Mouse (Mus musculus) heart, embryonic 14.5 days (tissue): ENCODE data around the gene Nop53. TPM values are rescaled to one million over a fixed set of nuclear protein-coding genes. Genes with fewer than 3 reads are reported as not detected.

Source experiments
- ATAC-seq: fragments of 200-750 bp; cut with Nextera tagmentation; 2 replicates; pipeline ENCODE4 v1.8.0; 2017; ENCODE audit warnings: low read depth, moderate TSS enrichment; ENCODE audit not compliant: insufficient number of reproducible peaks, insufficient read depth, low FRiP score
- H3K27ac ChIP-seq, 2 experiments: fragments of 200-500 bp in 1 of 2; fragments of 300-500 bp in 1 of 2; sonication (generic) in 1 of 2; replicated peaks in 1 of 2; 2 replicates each; pipeline ENCODE4 v1.5.1; 2012 to 2014; ENCODE audit warnings: low read depth in 2 of 2, low read length in 2 of 2, control low read depth in 1 of 2, mild to moderate bottlenecking in 1 of 2, mixed read lengths in 1 of 2; ENCODE audit not compliant: control insufficient read depth in 1 of 2, insufficient read depth in 1 of 2
- H3K27me3 ChIP-seq: fragments of 300-500 bp; sonication (generic); 2 replicates; pipeline ENCODE4 v1.6.1; 2014; ENCODE audit warnings: mild to moderate bottlenecking, low read length, control low read depth; ENCODE audit not compliant: control insufficient read depth, insufficient read depth
- H3K36me3 ChIP-seq: fragments of 300-500 bp; sonication (generic); 2 replicates; pipeline ENCODE4 v1.6.1; 2014; ENCODE audit warnings: mild to moderate bottlenecking, control low read depth, low read length, mixed read lengths; ENCODE audit not compliant: control insufficient read depth, insufficient read depth
- H3K4me1 ChIP-seq, 2 experiments: fragments of 200-500 bp in 1 of 2; fragments of 300-500 bp in 1 of 2; sonication (generic) in 1 of 2; 2 replicates each; pipeline ENCODE4 v1.6.1; 2012 to 2014; ENCODE audit warnings: low read length in 2 of 2, control low read depth in 1 of 2, mixed read lengths in 1 of 2; ENCODE audit not compliant: control insufficient read depth in 2 of 2, insufficient read depth in 2 of 2
- H3K4me2 ChIP-seq: fragments of 300-500 bp; sonication (generic); 2 replicates; pipeline ENCODE4 v1.6.1; 2014; ENCODE audit warnings: mild to moderate bottlenecking, low read length
- H3K4me3 ChIP-seq, 2 experiments: fragments of 200-500 bp in 1 of 2; fragments of 300-500 bp in 1 of 2; sonication (generic) in 1 of 2; 2 replicates each; pipeline ENCODE4 v1.5.1; 2012 to 2014; ENCODE audit warnings: low read length in 2 of 2, mild to moderate bottlenecking in 2 of 2, control low read depth in 1 of 2, low read depth in 1 of 2, moderate library complexity in 1 of 2; ENCODE audit not compliant: control insufficient read depth in 1 of 2, insufficient read depth in 1 of 2
- H3K9ac ChIP-seq: fragments of 300-500 bp; sonication (generic); 2 replicates; pipeline ENCODE4 v1.6.1; 2014; ENCODE audit warnings: mild to moderate bottlenecking, low read length
- H3K9me3 ChIP-seq: fragments of 300-500 bp; sonication (generic); 2 replicates; pipeline ENCODE4 v1.6.1; 2016; ENCODE audit warnings: low read length, control low read depth; ENCODE audit not compliant: control insufficient read depth
- WGBS: fragments of 180-500 bp; shearing (Covaris S2); extraction: QIAGEN DNeasy Blood & Tissue Kit; methylation state at CpG from one replicate; pipeline ENCODE4 v1.1.7; 2014; 5-methylcytosine and 5-hydroxymethylcytosine counted together
- polyA plus RNA-seq: library from polyadenylated mRNA; unstranded; fragments of >200 nt; fragmentation: Nextera tagmentation; extraction: Ambion mirVana; gene quantifications from 2 replicates; pipeline ENCODE4 v1.2.1, GENCODE M21; 2014

Gene Nop53
- polyA plus RNA-seq, 1 experiment from 2014 or later: 121 TPM

DNA sequence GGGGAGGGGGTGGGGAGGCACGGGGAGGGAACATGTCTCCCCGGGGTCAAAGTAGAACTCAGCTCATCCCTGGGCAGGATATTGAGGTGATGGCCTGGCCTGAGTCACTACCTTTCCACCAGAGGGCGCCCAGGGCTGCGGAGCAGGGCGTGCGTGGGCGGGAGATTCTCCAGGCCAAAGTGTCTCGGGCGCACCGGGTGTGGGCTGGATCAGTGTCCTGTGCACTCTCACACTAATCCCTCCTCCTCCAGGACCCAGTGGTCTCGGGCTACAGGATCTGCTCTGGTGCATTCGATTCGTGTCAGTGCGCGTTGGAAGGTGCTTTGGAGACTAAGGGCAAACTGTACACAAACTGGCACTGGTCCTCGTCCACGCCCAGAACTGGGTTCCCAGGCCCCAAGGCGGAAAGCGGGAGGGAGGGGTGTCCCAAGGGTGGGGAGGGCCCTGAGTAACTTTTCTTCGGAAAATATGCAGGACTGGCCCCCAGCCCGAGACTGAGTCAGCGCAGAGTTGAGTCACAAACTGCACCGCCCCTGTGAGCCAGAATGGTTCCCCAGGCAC, 2.6 kb upstream of the Nop53 start:
- peak overlapping the region; percentile 72 to 85 for H3K27ac ChIP-seq
- peak overlapping the region; percentile 65 for H3K4me2 ChIP-seq
- peak overlapping the region; percentile 25 for H3K9ac ChIP-seq
- H3K4me1 ChIP-seq: peaks cover 12 to 24% of the 10 kb centered on the region in 2 experiments
- H3K9me3 ChIP-seq: peaks cover 2% of the 10 kb centered on the region; the same call in 1 of the 2 replicates
- H3K27me3 ChIP-seq: no peaks in the 10 kb centered on the region
- ATAC-seq: peak; percentile 69
- 3% methylated on average over 23 of the region's 23 CpGs for WGBS
- peaks cover 57% of the 10 kb centered on the region for H3K36me3 ChIP-seq
- peak overlapping the region; percentile 17 to 37 for H3K4me3 ChIP-seq

- H3K27ac ChIP-seq: peak overlapping the region in 1 of 2 experiments; percentile 72; a peak in 2 of 4 replicates
- H3K36me3 ChIP-seq: peaks cover 57% of the 10 kb centered on the region
- peaks cover 12 to 23% of the 10 kb centered on the region in 2 experiments for H3K4me1 ChIP-seq
- H3K4me2 ChIP-seq: peak overlapping the region; percentile 65
- H3K27me3 ChIP-seq: no peaks in the 10 kb centered on the region
- H3K9me3 ChIP-seq: no peaks in the 10 kb centered on the region
- 0 out of 2 replicates have a peak overlapping the region, but pooled peaks have one; percentile 25 for H3K9ac ChIP-seq
- H3K4me3 ChIP-seq: no peak overlapping the region
- no peak for ATAC-seq
- 38% methylated on average over 4 of the region's 4 CpGs for WGBS
These were observed 1.9 kb upstream of the Nop53 start for GRCm38 (mm10) chr7:15947653-15948260.

DNA sequence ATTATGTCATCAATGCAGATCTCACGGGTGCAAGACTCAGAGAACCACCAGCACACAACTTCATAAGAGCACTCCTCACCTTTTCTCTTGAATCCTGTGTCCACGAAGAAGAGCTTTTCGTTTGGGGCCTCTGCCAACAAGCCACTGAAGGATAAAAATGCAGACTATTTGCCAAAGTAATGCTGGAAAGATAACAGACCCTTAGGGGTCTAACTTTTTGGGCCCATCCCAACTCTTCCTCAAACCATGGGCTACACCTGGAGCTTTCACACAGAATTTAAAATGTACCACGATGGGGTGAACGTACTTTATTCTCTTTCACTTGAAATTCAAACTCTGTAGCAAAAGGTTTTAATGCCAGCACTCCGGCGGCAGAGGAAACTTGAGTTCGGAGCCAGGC, 663 bp downstream of the Nop53 start:
- Histone ChIP-seq H3K27ac (peak overlapping the region in 1 of 2 experiments; percentile 94; a peak in 1 of 4 replicates), H3K27me3 (no peaks in the 10 kb centered on the region)
- WGBS: 6% methylated on average over 8 of the region's 8 CpGs

DNA sequence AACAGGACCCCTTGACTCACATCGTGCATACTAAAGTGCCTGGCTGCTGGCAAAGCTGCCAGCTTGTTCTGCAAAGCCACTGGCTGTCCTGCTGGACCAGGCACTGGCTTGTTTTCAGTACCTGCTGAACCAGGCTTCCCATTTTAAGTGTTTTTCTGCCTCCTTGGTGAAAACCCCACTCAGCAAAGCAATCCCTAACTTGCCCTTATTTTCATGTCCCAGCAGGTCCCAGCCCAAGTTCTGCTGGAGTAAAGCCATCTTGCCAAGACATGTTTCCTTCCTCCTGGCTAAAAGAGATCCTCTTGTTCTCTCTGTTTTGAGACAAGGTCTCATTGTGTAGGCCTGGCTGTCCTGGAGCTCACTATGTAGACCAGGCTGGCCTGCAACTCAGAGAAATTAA, 1.6 kb downstream of the Nop53 start:
- Histone ChIP-seq H3K4me3 (no peak overlapping the region), H3K27me3 (no peaks in the 10 kb centered on the region), H3K27ac (no peak overlapping the region), H3K4me1 (peaks cover 10 to 13% of the 10 kb centered on the region in 2 experiments), H3K4me2 (no peak overlapping the region), H3K9me3 (no peaks in the 10 kb centered on the region), H3K36me3 (peaks cover 57% of the 10 kb centered on the region), H3K9ac (no peak overlapping the region)
- WGBS: 86% methylated on average over 1 of the region's 1 CpGs
- no peak for ATAC-seq

More for the DNA sequence above, 663 bp downstream of the Nop53 start:
- H3K9me3 ChIP-seq: no peaks in the 10 kb centered on the region
- H3K4me1 ChIP-seq: peaks cover 10 to 16% of the 10 kb centered on the region in 2 experiments
- ATAC-seq: no peak
- H3K4me2 ChIP-seq: peak overlapping the region; percentile 87
- peaks cover 57% of the 10 kb centered on the region for H3K36me3 ChIP-seq
- H3K4me3 ChIP-seq: peak overlapping the region; percentile 59 to 81
- peak overlapping the region; percentile 86 for H3K9ac ChIP-seq

- Histone ChIP-seq H3K27me3 (no peaks in the 10 kb centered on the region), H3K4me1 (no peaks in the 10 kb centered on the region; a peak in 1 of 4 replicates), H3K36me3 (peaks cover 81% of the 10 kb centered on the region), H3K9me3 (no peaks in the 10 kb centered on the region), H3K9ac (no peak overlapping the region), H3K27ac (no peak overlapping the region), H3K4me2 (no peak overlapping the region), H3K4me3 (no peak overlapping the region)
- no peak for ATAC-seq
- 90% methylated on average over 3 of the region's 3 CpGs for WGBS
These were observed 7.3 kb downstream of the Nop53 start for GRCm38 (mm10) chr7:15938621-15939020.

GRCm38 (mm10) chr7:15937491-15937890, 8.4 kb downstream of the Nop53 start:
- Histone ChIP-seq H3K4me2 (no peak overlapping the region), H3K27ac (no peak overlapping the region), H3K9ac (no peak overlapping the region), H3K27me3 (no peaks in the 10 kb centered on the region), H3K36me3 (peaks cover 70% of the 10 kb centered on the region), H3K4me1 (no peaks in the 10 kb centered on the region; a peak in 1 of 4 replicates), H3K9me3 (no peaks in the 10 kb centered on the region), H3K4me3 (no peak overlapping the region)
- ATAC-seq: no peak
- 85% methylated on average over 5 of the region's 5 CpGs for WGBS

DNA sequence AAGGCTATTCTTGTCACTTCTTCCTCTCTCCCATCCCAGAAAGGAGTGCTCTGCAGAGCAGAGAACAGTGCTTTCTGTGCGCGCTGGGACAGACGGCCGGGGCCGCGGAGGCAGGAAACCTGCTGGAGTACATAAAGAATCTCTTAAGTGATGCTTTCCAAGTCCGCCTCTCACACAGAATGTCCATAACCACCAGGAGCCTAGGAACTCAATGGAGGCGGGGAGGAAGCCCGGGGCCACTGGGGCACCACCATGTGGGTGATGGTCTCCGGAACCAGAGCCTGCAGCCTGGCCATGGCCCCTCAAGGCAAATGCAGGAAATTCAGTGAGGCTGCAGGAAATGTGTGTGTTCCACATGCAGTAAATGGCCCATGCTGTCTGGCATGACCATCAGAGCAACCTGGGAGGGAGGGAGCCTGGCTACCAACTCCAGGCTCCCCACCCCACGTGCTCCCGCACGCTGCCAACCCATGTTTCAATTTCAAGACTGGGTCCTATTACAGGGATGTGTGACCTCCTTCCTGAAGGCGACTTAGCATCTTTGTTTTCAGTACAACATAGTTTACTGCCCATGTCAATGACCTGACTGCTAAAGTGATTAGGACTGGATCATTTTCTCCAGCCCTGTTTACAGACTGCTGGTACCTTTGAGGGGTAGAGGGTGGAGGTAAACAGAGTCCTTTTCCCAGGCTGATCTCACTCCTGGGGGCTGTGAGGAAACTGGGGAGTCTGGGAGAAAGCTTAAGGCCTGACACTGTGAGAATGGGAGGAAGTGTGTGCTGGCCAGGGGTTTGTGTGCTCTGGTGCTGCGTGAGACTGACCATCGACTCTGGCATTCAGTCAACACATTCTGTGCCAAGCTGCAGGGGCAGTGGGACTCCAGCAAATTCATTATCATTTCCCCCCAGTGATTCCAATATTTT, 12.2 kb downstream of the Nop53 start:
- peak; percentile 55; the same call in 1 of the 2 replicates for ATAC-seq
- Histone ChIP-seq H3K4me1 (peaks cover 3 to 5% of the 10 kb centered on the region in 2 experiments; a peak in 3 of 4 replicates), H3K9me3 (no peaks in the 10 kb centered on the region), H3K36me3 (peaks cover 32% of the 10 kb centered on the region), H3K9ac (0 out of 2 replicates have a peak overlapping the region, but pooled peaks have one; percentile 2), H3K4me3 (no peak overlapping the region), H3K27ac (peak overlapping the region; percentile 55 to 82), H3K27me3 (no peaks in the 10 kb centered on the region), H3K4me2 (0 out of 2 replicates have a peak overlapping the region, but pooled peaks have one; percentile 3)
- 51% methylated on average over 16 of the region's 16 CpGs for WGBS
